Mouse (Mus musculus) liver, postnatal 0 days (tissue): Measurements from ENCODE around the gene Art5. TPM values are rescaled to one million over a fixed set of nuclear protein-coding genes. Genes with fewer than 3 reads are reported as not detected.

Source experiments
- ATAC-seq: fragments of 200-750 bp; cut with Nextera tagmentation; 2 replicates; pipeline ENCODE4 v1.8.0; 2017; ENCODE audit warnings: mild to moderate bottlenecking, moderate library complexity
- DNase-seq: peaks from one replicate; pipeline ENCODE4 v3.0.0-alpha.2; 2016
- H3K27ac ChIP-seq: fragments of 300-500 bp; sonication (generic); 2 replicates; pipeline ENCODE4 v1.5.1; 2014; ENCODE audit warnings: antibody characterized with exemption, moderate library complexity, mild to moderate bottlenecking, low read depth
- H3K27me3 ChIP-seq: fragments of 300-500 bp; sonication (generic); 2 replicates; pipeline ENCODE4 v1.6.1; 2014; ENCODE audit warnings: low read length, control low read depth, mixed read lengths; ENCODE audit not compliant: insufficient read depth
- H3K36me3 ChIP-seq: fragments of 300-500 bp; sonication (generic); replicated peaks from 2 replicates; pipeline ENCODE4 v1.6.1; 2014; ENCODE audit warnings: mild to moderate bottlenecking, control low read depth, low read length, moderate library complexity, mixed read lengths; ENCODE audit not compliant: insufficient read depth
- H3K4me1 ChIP-seq: fragments of 300-500 bp; sonication (generic); 2 replicates; pipeline ENCODE4 v1.6.1; 2014; ENCODE audit warnings: antibody characterized with exemption, mild to moderate bottlenecking, control low read depth; ENCODE audit not compliant: insufficient read depth
- H3K4me2 ChIP-seq: fragments of 300-500 bp; sonication (generic); 2 replicates; pipeline ENCODE4 v1.6.1; 2014; ENCODE audit warnings: low read depth, mild to moderate bottlenecking, low read length, moderate library complexity, mixed read lengths
- H3K4me3 ChIP-seq: fragments of 300-500 bp; sonication (generic); 2 replicates; pipeline ENCODE4 v1.5.1; 2014; ENCODE audit warnings: low read depth, low read length
- H3K9ac ChIP-seq: fragments of 300-500 bp; sonication (generic); replicated peaks from 2 replicates; pipeline ENCODE4 v1.6.1; 2014; ENCODE audit warnings: mild to moderate bottlenecking, moderate library complexity
- H3K9me3 ChIP-seq: fragments of 300-500 bp; sonication (generic); 2 replicates; pipeline ENCODE4 v1.6.1; 2016; ENCODE audit warnings: mild to moderate bottlenecking, control low read depth, low read length, mixed read lengths
- CTCF ChIP-seq: sonication (generic); IDR thresholded peaks from 2 replicates; pipeline ENCODE4 v1.5.1; 2016; ENCODE audit warnings: antibody characterized with exemption, low read depth
- EP300 ChIP-seq: IDR thresholded peaks from 2 replicates; pipeline ENCODE4 v1.6.1; 2016; ENCODE audit warnings: antibody characterized with exemption, low read depth, mild to moderate bottlenecking
- WGBS: fragments of 180-500 bp; shearing (Covaris S2); extraction: QIAGEN DNeasy Blood & Tissue Kit; methylation state at CpG from one replicate; pipeline ENCODE4 v1.1.7; 2014; ENCODE audit not compliant: insufficient replicate concordance; 5-methylcytosine and 5-hydroxymethylcytosine counted together
- polyA plus RNA-seq: library from polyadenylated mRNA; unstranded; fragments of >200 nt; fragmentation: Nextera tagmentation; extraction: Ambion mirVana; gene quantifications from 2 replicates; pipeline ENCODE4 v1.2.1, GENCODE M21; 2015

Gene Art5
- polyA plus RNA-seq, 1 experiment from 2014 or later, result 0.13 TPM

GRCm38 (mm10) chr7:102076714-102077296 is 32.5 kb downstream of the Art5 start:
- Histone ChIP-seq H3K4me2 (no peak overlapping the region), H3K27me3 (no peaks in the 10 kb centered on the region), H3K27ac (no peak overlapping the region), H3K4me3 (no peak overlapping the region), H3K9ac (no peak overlapping the region), H3K36me3 (peaks cover 54% of the 10 kb centered on the region), H3K4me1 (no peaks in the 10 kb centered on the region), H3K9me3 (no peaks in the 10 kb centered on the region)
- TF ChIP-seq CTCF (peak; percentile 77), EP300 (no peak)
- ATAC-seq (no peak), DNase-seq (peak; percentile 40)
- WGBS, result 72% methylated on average over 7 of the region's 7 CpGs

- peaks cover 4% of the 10 kb centered on the region for H3K36me3 ChIP-seq
- no peak for TF ChIP-seq CTCF
- no peak for TF ChIP-seq EP300
- no peak for ATAC-seq
- peaks cover 21% of the 10 kb centered on the region for H3K4me1 ChIP-seq
- no peaks in the 10 kb centered on the region for H3K27me3 ChIP-seq
- no peak for DNase-seq
- H3K27ac ChIP-seq, result no peak overlapping the region
- H3K4me2 ChIP-seq, result peak overlapping the region; percentile 96
- H3K4me3 ChIP-seq, result peak overlapping the region; percentile 85
- no peaks in the 10 kb centered on the region for H3K9me3 ChIP-seq
- H3K9ac ChIP-seq, result peak overlapping the region; percentile 75
- 57% methylated on average over 6 of the region's 6 CpGs for WGBS
These were observed 42.9 kb downstream of the Art5 start for GRCm38 (mm10) chr7:102066363-102066762.

GRCm38 (mm10) chr7:102065046-102065891 is 44.0 kb downstream of the Art5 start, which contains the start of the genes Rnf121, Xndc1 and Xntrpc:
TSS of gene Rnf121 (minus strand) at chr7:102065469.
TSS of gene Xndc1 (plus strand) at chr7:102065511.
TSS of gene Xntrpc (plus strand) at chr7:102065713.
- H3K9ac ChIP-seq, result peak within 1 kb of the TSS; percentile 75
- H3K27ac ChIP-seq, result peak within 1 kb of the TSS; percentile 53
- peak within 1 kb of the TSS; percentile 85 for H3K4me3 ChIP-seq
- peaks cover 26% of the 10 kb centered on the region for H3K4me1 ChIP-seq
- DNase-seq (peak; percentile 94), ATAC-seq (peak; percentile 99)
- peak within 1 kb of the TSS; percentile 96 for H3K4me2 ChIP-seq
- H3K27me3 ChIP-seq, result no peaks in the 10 kb centered on the region
- H3K9me3 ChIP-seq, result no peaks in the 10 kb centered on the region
- no peaks in the 10 kb centered on the region for H3K36me3 ChIP-seq
- no peak for TF ChIP-seq CTCF
- peak; percentile 51; the same call in 1 of the 2 replicates for TF ChIP-seq EP300
- under 1% methylated on average over 56 of the region's 56 CpGs for WGBS

- TF ChIP-seq CTCF, result no peak
- TF ChIP-seq EP300, result no peak
- WGBS, result 1% methylated on average over 9 of the region's 9 CpGs
- 0 out of 2 replicates have a peak, but pooled peaks cover 2% of the 10 kb centered on the region for H3K36me3 ChIP-seq
- peaks cover 31% of the 10 kb centered on the region for H3K4me1 ChIP-seq
- H3K9ac ChIP-seq, result peak overlapping the region; percentile 75
- DNase-seq (no peak), ATAC-seq (no peak)
- H3K4me2 ChIP-seq, result peak overlapping the region; percentile 96
- peak overlapping the region; percentile 85 for H3K4me3 ChIP-seq
- H3K27me3 ChIP-seq, result no peaks in the 10 kb centered on the region
- no peaks in the 10 kb centered on the region for H3K9me3 ChIP-seq
- peak overlapping the region; percentile 53 for H3K27ac ChIP-seq
These were observed 44.6 kb downstream of the Art5 start for GRCm38 (mm10) chr7:102064655-102065045.

GRCm38 (mm10) chr7:102063891-102064290 is 45.4 kb downstream of the Art5 start:
- Histone ChIP-seq H3K4me2 (peak overlapping the region; percentile 96), H3K27ac (no peak overlapping the region), H3K4me3 (peak overlapping the region; percentile 85), H3K36me3 (0 out of 2 replicates have a peak, but pooled peaks cover 2% of the 10 kb centered on the region), H3K9ac (no peak overlapping the region), H3K9me3 (no peaks in the 10 kb centered on the region), H3K27me3 (no peaks in the 10 kb centered on the region), H3K4me1 (peaks cover 31% of the 10 kb centered on the region)
- TF ChIP-seq EP300, result no peak
- TF ChIP-seq CTCF, result no peak
- DNase-seq (no peak), ATAC-seq (no peak)
- WGBS, result 52% methylated on average over 9 of the region's 9 CpGs

GRCm38 (mm10) chr7:102062203-102062602 is 47.1 kb downstream of the Art5 start:
- ATAC-seq (no peak), DNase-seq (no peak)
- Histone ChIP-seq H3K27me3 (no peaks in the 10 kb centered on the region), H3K9me3 (no peaks in the 10 kb centered on the region), H3K9ac (no peak overlapping the region), H3K27ac (peak overlapping the region; percentile 18; the same call in 1 of the 2 replicates), H3K4me1 (peaks cover 31% of the 10 kb centered on the region), H3K4me2 (0 out of 2 replicates have a peak overlapping the region, but pooled peaks have one; percentile 2), H3K4me3 (no peak overlapping the region), H3K36me3 (0 out of 2 replicates have a peak, but pooled peaks cover 2% of the 10 kb centered on the region)
- WGBS, result 67% methylated on average over 1 of the region's 1 CpGs
- no peak for TF ChIP-seq CTCF
- TF ChIP-seq EP300, result no peak
